Mouse (Mus musculus) right cerebral cortex, postnatal 36 days (tissue): ENCODE results near the gene Tcp10c.
"Not testable (repeated sequence)": the region's sequence is repeated elsewhere in the genome, so short reads cannot be mapped to it uniquely, and the experiment has no call there.

Experiments used
- DNase-seq, 2 experiments: peaks; one replicate each; pipeline ENCODE4 v3.0.0; 2022; ENCODE audit warnings: low spot score in 2 of 2, mixed read lengths in 1 of 2

The Tcp10c gene

DNA sequence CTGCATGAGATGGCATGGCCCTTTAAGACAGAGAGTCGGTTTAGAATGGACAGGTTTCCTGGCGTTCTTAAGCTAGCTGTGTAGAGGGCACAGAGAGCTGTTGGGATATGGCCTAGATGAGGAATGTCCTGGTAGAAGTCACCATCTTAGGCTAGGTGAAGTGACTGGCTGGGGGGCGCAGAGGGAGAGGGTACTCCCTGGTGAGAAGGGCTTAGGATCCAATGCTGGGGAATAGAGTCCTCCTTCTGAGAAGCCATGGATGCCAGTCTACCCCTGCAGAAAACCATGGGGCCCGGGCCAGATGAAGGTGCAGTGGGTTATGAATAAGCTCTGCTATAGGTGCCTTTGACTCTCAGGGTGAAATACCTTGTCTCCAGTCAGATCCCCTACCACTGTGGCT, at the start of gene Tcp10c:
TSS of gene Tcp10c (plus strand) at position 52 of the 400 bp plus-strand sequence.
- not testable (repeated sequence) for DNase-seq

DNA sequence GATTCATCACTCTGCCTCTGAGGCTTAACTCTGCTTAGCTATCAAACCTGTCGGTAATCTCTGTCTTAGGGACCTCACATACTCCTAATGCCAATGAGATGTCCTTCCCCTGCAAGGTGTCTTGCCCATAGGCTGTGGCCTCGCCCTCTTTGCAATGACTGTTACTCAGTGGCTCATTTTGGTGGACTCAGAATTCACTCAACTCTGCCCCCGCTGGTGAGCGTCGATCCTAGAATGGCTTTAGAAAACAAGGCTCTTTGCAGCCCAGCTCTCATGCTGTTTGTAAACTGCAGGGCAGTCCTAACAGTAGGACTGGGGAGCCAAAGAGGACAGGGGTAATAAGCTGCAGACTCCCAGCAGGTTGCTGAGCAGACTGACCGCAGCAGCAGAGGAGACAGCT, 46.5 kb upstream of the Tcp10c start:
- DNase-seq = not testable (repeated sequence)

DNA sequence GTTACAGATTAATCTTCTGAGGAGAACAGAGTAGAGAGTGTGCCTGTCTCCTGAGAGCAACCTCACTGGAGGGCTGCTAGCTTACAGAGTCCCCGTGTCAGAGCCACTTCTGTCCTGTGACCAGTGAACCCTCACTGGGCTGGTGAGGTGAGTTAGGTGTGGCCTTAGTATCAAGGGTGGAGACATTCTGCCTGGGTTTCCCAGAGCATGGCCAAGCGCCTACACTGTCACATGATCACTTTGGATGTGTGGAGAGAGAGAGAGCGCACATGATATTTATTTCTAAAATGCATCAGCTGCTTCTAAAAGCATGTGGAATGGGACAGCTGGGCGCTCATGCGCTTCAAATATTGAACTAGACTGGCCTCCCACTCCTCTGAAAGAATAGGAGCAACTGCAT, 46.0 kb upstream of the Tcp10c start:
- DNase-seq = not testable (repeated sequence)

DNA sequence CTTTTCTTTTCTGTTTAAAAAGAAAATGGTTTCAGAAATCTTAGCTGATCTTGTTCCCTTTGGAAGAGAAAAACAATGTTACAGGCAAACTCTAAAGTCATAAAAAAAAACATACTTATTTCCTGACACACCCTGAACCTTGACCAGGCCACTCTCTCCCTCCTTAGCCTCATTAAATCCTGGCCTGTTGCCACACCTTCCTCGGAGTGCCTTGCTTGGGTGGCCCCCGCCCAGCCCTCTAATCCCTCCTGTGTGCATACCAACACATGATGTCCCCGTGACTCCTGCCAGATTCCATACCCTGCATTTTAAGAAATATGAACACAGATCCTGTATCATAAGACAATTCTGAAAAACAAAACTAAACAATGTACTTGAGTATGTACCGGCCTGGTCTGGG, 45.6 kb upstream of the Tcp10c start:
- DNase-seq = not testable (repeated sequence)

DNA sequence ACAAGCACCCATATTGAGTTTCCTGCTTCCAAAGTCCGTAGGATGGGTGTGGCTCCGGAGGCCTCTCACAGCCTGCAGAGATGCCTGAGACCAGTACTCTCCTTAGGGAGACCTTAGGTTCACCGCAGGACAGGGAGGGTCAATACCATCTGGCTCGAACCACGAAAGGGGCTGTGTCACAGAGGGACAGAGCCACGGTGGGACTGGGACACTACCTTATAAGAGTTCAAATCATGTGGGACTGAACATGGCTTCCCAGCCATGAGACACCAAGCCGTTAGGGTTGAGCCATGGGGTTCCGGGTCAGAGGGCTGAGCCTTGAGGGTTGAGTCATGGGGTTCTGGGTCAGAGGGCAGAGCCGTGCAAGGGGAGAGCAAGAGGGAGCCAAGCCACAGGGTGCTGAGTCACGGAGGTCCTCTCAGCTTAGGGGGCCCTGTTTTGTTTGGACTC, 45.2 kb upstream of the Tcp10c start:
- not testable (repeated sequence) for DNase-seq

DNA sequence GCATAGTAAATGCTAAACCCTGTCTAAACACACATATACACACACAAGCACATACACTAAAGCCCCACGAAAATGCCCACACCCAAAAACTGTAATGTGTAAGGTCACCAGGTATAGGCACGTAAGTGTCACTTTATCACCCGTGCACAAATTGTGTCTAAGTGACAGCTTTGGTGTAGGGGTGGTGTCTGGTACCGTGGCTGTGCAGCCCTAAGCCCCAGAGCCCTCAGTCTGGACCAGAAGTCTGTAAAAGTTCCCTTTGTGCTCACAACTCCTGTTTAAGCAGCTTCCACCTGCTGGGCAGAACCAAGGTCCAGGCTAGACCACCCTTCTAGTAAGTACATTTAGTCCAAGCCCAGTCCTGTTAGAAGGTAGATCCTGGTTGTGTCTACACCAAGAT, 24.4 kb upstream of the Tcp10c start:
- not testable (repeated sequence) for DNase-seq

DNA sequence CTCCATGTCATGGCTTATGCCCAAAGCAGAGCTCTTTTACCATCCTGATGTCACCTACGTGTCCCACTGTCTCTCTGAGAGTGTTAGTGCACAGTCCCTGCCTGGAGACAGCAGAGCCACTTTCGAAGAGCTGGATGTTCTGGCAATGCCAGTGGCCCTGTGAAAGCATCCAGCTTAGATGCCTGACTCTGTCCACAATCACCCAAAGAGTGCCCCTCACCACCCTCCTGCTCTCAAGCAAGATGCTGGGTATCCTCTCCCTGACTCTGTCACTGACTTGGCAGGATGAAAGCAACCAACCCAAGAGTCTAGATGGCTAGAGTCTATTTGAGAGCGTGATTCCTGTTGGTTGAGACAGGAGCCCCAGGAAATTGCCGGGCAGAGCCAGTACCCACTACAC, 23.2 kb upstream of the Tcp10c start:
- DNase-seq = not testable (repeated sequence)

DNA sequence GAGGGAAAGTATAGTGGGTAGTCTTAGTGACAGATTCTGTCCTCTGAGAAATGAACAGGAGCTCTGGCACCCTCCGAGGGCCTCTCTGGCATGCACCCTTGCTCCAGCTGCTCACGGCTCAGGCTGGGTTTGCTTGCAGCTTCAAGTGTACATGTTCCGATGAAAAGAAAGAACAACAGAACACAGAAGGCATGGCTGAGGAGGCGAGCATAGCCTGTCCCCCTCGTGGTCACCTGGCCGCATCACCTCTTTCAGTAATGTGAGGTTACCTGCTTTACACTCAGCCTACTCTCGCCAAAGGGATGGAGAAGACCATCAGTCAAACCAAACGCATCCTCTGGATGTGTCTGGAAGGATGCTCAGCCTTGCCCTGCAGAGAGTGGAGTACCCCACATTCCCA, 21.9 kb upstream of the Tcp10c start:
- DNase-seq = not testable (repeated sequence)

DNA sequence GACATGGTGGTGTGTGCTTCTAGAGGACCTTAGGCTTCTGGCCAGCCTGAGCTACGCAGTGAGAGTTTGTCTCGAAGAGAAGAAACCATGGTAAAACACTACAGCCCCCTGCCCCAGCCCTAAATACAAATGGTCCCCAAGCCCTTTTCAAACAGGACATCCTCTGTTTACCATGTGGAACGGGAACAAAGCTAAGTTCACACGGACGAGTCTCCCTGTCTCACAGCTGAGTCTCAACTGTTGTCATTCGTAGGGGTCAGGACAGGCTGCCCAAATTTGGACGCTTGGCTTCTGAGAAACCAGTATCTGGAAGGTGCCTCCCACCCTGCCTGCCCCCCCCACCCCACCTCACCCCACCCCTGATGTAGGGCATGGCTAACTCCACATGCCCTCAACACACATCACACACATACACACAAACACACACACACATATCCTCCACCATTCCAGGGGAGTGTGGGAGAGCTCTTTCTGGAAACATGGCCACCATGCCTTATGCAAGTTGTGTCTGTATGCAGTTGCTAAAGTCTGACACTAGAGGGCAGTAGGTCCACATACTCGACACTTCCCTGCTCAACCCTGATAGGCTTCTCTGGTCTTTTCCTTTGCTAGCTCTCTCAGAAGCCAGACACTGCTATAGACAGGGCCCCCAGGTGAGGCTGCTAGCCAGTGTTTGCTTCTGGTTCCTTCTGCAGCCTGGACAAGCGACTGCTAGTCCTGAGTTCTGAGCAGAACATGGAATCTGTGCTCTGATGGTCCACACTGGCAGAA, 17.2 kb upstream of the Tcp10c start:
- peak; percentile 20 to 38 for DNase-seq

DNA sequence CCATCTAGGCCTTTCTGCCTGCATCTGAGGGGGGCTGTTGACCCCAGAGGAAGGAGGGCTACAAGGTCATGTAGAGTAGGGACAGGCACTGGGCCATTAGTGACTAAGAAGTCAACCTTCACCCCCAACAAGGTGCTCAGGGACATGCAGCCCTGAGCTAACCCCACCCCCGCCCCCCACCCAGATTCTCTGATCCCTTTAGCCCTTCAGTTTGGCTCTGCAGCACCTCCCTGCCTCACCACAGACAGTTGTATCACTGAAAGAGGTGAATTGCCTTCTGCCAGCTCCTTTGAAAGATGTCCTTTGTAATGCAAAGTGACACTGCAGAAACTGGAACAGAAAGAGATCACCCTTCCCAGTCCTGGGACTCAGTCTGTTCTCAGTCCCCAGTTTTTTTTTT, 16.4 kb upstream of the Tcp10c start:
- not testable (repeated sequence) for DNase-seq

DNA sequence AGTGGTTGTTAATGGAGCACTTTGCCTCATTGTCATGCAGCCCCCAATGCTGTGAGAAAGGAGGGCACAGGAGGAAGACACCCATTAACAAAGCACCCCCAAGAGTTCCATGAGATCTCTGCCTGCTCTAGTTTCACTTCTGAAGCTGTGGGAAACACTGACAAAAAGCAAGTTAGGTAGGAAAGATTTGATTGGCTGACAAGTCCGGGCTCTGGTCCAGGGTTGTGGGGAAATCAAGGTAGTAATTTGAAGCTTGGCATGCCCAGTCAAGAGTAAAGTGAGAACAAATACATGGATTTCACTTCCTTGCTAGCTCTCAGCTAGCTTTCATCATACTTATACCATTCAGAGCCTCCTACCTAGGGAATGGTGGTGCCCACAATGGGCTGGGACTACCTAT, 14.3 kb upstream of the Tcp10c start:
- DNase-seq = not testable (repeated sequence)

DNA sequence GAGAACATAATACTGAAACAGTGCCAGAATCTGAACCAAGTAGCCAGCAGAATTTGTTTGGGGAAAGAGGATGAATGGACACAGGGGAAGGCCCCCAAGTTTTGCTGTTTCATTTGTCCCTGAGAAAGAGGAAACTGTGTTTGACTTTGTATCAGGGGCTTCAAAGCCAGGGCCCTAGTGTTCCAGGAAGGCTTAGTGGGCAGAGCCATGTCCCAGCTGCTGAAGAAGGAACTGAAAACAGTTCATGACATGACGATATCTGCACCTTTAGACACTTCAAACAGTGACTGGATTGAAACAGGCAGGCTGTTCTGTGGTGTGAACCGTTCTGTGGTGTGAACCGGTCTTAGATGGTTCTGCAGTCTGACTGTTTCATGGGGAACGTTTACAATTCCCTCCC, 8.4 kb upstream of the Tcp10c start:
- DNase-seq = not testable (repeated sequence)

DNA sequence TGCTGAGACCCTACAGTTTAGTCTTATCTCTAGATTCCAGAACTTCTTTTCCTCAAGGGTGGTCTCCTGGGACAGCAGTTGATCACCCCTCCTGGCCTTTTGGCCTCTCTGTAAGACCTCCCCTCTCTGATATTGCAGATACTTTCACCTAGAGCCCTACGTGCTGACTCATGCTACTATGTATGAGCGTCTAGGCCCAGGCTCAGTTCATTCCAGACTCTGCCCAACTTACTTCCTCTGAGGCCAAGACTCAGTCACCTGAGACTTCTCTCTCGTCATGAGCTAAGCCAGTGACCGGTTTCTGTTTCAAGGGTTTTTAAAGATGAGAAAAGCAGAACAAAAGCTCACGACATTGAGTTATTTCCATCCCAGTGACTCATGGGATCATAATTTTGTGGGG, 4.8 kb upstream of the Tcp10c start:
- not testable (repeated sequence) for DNase-seq

DNA sequence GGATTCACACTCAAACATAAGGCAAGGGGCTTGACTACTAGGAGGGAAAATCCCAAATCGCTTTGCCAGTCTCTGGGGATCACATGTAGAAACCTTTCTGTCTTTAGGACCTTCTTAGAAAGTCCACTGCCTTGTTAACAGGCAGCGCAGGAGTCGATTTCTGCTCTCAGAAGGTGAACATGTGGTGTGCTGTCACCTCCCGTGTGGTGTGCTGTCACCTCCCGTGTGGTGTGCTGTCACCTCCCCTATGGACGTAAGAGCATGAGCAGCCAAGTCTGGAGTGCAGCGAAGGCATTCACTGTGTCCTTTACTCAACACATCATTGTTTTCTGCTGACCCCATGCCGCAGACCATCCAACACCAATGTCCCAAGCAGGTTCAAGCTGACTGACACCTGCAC, 1.1 kb upstream of the Tcp10c start:
- not testable (repeated sequence) for DNase-seq

DNA sequence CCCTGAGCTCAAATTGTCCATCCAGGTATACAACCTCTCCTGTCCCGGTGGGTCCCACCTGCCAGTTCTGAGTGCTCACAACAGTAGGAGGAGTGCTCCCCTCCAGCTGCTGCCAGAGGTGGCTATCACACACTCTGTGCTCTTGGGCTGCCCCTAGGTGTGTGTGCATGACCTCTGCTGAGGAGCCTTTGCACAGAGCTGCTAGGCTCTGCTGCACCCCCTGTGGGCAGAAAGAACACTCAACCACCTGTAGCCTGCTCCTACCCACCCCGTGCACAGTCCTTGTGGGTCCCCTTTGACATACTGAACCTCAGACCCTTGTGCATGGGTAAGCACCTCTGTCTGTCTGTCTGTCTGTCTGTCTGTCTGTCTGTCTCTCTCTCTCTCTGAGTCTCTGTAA, 8.1 kb downstream of the Tcp10c start:
- DNase-seq = not testable (repeated sequence)

DNA sequence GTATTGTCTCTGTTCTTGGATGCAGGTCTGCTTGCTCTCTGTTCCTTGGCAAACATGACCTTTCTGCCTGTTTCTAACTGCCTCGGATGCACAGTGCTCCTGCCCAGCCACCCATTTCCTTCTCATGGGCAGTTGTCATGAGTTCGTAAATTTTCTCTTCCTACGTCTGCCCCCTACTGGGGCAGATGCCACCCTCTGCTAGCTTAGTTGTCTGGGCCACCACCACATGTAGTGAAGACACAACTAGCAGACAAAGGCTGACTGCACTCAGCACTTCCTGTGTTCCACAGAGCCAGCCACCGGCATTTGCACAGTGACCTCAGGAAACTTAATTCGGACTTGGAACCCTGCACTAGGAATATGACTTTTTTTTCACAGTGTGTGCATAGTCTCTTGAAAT, 9.4 kb downstream of the Tcp10c start:
- DNase-seq = not testable (repeated sequence)

DNA sequence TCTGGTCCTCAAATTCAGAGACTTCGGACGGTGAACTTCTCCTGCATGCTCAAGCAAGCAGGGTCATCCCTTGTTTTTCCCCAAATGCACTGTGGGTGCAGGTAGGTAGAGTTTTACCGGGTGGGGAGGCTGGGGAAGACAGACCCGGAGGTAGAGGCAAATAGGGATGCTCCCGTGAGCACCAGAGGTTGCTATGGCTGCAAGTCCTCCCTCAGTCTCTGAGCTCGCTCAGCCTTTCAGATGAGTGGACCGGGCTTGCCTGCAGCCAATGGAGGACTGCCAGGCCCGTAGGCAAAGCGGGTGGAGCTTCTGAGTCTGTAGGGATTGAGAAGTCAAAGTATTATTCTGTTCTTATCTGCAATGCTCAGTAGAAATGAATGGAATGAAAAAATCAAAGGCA, 9.8 kb downstream of the Tcp10c start:
- DNase-seq = not testable (repeated sequence)

DNA sequence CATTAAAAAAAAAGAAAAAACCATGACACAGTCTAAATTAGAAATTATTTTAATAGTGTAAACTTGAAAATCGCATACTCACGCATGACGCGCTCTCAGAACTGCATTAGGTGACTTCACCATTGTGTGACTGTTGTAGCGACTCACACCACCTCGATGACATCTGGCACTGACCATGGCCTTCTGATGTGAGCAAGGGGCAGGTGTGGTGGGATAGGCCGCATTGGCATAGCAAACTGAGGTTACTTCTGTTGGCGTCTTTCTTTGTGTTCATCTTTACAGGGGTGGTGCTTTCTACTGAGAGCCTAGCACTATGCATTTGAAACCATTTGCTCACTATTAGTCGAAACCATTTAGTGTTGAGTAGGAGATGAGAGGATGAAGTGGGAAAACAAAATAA, 12.8 kb downstream of the Tcp10c start:
- not testable (repeated sequence) for DNase-seq

DNA sequence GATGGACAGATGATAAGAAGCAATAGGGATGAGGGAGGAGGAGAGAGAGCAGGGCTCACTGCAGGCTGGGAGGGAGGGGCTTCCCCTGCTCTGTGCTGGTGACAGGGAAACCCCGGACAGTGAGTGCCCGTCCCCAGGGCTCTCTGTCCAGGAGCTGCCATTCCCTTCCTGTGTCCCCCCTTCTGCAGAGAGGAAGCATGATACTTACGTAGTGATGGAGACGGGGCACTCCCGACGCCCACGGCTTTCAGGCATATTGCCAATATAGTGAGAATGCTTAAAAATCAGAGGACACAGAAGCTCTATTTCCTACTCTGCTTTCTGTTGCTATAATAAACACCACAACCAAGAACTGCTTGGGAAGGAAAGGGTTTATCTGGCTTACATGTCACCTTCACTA, 14.3 kb downstream of the Tcp10c start:
- DNase-seq = peak in 1 of 2 experiments; percentile 19

DNA sequence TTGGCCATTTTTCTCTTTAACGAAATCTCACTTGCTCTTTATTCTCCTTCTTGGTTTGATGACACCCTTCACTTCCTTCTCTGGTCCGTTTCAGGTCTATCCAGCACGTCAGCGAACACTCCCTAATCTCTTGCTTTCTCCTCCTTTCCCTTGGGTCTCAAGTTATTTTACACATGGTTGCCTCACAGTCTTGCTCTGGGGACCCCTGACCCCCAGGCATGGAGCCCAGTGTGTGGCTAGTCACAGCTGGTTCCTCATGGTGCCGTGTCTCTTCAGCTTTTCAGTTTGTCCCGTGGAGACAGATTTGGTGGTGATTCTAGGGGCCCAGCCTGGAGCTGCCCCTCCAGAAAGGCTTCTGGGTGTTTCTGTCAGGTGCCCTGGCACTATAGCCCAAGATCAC, 16.4 kb downstream of the Tcp10c start:
- not testable (repeated sequence) for DNase-seq

DNA sequence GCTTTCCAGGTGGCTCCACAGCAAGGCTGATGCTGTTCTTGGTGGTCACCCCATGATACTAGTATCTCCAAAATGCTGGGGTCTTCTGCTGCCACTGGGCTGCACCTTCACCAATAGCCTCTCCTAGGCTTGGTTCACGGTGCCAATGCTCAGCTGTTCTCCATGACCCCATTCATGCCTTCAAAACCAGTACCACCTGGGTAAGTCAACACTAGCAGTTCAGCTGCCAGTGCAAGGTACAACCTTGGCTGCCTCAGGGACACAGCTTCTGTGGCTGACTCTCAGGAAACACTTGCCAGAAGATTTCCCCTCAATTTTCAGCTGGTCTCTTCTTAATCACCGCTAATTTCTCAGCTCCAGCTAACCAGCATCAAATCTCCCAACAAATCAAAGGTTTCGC, 24.0 kb downstream of the Tcp10c start:
- DNase-seq = not testable (repeated sequence)

DNA sequence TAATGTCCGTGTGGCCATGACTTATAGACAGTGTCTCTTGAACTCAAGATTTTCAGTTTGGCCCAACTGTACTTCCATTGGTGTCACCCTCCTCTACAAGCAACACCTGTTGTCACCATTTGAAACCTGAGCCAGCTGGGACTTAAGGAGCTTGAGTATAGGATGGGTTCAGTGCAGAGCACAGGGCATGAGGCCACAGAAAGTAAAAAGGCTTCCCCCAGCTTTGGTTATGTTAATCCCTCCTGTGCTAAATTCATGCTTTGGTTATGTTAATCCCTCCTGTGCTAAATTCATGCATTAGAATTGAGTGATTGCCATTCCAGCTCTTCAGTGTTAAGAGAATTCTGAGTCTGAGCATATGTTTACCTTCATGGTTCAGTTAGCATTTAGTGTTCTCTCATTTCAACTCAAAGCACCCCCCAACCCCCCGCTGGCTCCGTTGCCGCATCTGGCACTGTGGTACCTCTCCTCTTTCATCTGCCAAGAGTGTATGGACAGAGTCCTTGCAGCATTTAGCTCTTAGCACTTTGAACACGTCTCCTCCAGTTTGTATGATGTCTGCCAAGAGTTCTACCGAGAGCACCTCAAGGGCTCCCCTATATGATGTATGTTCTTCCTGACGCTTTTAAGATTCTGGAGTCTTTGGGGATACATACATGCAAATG, 25.7 kb downstream of the Tcp10c start:
- not testable (repeated sequence) for DNase-seq

DNA sequence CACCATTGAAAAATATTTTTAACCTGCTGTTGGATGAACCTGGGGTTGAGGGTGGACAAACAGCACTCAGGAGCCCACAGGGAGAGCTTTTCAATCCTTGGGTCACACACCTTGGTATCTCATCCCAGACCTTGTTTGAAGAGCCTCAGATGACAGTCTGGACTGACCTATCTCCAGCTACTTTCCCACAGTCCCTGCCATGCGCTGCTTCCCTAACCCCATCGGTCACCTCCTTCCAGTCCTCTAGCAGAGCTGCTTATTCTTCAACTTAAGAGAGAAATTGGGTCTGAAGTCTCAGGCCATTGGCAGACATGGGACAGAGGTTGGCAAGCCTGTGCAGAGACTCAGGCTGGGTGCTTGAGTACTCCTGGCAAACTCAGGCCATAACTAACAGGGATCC, 26.9 kb downstream of the Tcp10c start:
- DNase-seq = not testable (repeated sequence)
